Mouse (Mus musculus) kidney, postnatal 0 days (tissue): ENCODE measurements around the gene Zbtb39. TPM values are rescaled to one million over a fixed set of nuclear protein-coding genes. Genes with fewer than 3 reads are reported as not detected.

Experiments used
- ATAC-seq: fragments of 200-750 bp; cut with Nextera tagmentation; replicated peaks from 2 replicates; pipeline ENCODE4 v1.8.0; 2017; ENCODE audit warnings: low read depth, moderate number of reproducible peaks, moderate TSS enrichment, moderate library complexity; ENCODE audit not compliant: low FRiP score
- DNase-seq: peaks from one replicate; pipeline ENCODE4 v3.0.0-alpha.2; 2016; ENCODE audit warnings: low spot score
- H3K27ac ChIP-seq: fragments of 300-500 bp; sonication (generic); 2 replicates; pipeline ENCODE4 v1.5.1; 2014; ENCODE audit warnings: mild to moderate bottlenecking
- H3K27me3 ChIP-seq: fragments of 300-500 bp; sonication (generic); 2 replicates; pipeline ENCODE4 v1.6.1; 2014; ENCODE audit warnings: low read length, mixed read lengths; ENCODE audit not compliant: insufficient read depth
- H3K36me3 ChIP-seq: fragments of 300-500 bp; sonication (generic); 2 replicates; pipeline ENCODE4 v1.6.1; 2014; ENCODE audit warnings: low read length, mixed read lengths; ENCODE audit not compliant: insufficient read depth
- H3K4me1 ChIP-seq: fragments of 300-500 bp; sonication (generic); replicated peaks from 2 replicates; pipeline ENCODE4 v1.6.1; 2014; ENCODE audit warnings: antibody characterized with exemption, low read length, mixed read lengths; ENCODE audit not compliant: insufficient read depth
- H3K4me2 ChIP-seq: fragments of 300-500 bp; sonication (generic); 2 replicates; pipeline ENCODE4 v1.6.1; 2014; ENCODE audit warnings: mild to moderate bottlenecking, low read length, moderate library complexity, mixed read lengths
- H3K4me3 ChIP-seq: fragments of 300-500 bp; sonication (generic); replicated peaks from 2 replicates; pipeline ENCODE4 v1.5.1; 2014; ENCODE audit warnings: low read depth, low read length
- H3K9ac ChIP-seq: fragments of 300-500 bp; sonication (generic); 2 replicates; pipeline ENCODE4 v1.6.1; 2014; ENCODE audit warnings: low read depth, low read length
- H3K9me3 ChIP-seq: fragments of 300-500 bp; sonication (generic); replicated peaks from 2 replicates; pipeline ENCODE4 v1.6.1; 2016; ENCODE audit warnings: low read length, inconsistent platforms, mixed read lengths
- CTCF ChIP-seq: IDR thresholded peaks from 2 replicates; pipeline ENCODE4 v1.5.1; 2016; ENCODE audit warnings: antibody characterized with exemption, low read depth, mild to moderate bottlenecking, moderate library complexity
- WGBS: fragments of 180-500 bp; shearing (Covaris S2); extraction: QIAGEN DNeasy Blood & Tissue Kit; methylation state at CpG from one replicate; pipeline ENCODE4 v1.1.7; 2014; 5-methylcytosine and 5-hydroxymethylcytosine counted together
- polyA plus RNA-seq: library from polyadenylated mRNA; unstranded; fragments of >200 nt; fragmentation: Nextera tagmentation; extraction: Ambion mirVana; gene quantifications from 2 replicates; pipeline ENCODE4 v1.2.1, GENCODE M21; 2015

The Zbtb39 gene
- polyA plus RNA-seq, result 2.8 and 3.0 TPM in 2 replicates

GRCm38 (mm10) chr10:127739083-127739660 lies at the start of gene Zbtb39:
Gene Zbtb39, plus strand, starts transcription at chr10:127739538.
- Histone ChIP-seq H3K9ac (peak within 1 kb of the TSS; percentile 98), H3K4me3 (peak within 1 kb of the TSS; percentile 97), H3K9me3 (no peaks in the 10 kb centered on the region), H3K27me3 (no peaks in the 10 kb centered on the region), H3K27ac (peak within 1 kb of the TSS; percentile 92), H3K4me2 (peak within 1 kb of the TSS; percentile 69), H3K4me1 (no peaks in the 10 kb centered on the region), H3K36me3 (peaks cover 29% of the 10 kb centered on the region)
- DNase-seq (peak; percentile 87), ATAC-seq (peak; percentile 83)
- under 1% methylated on average over 46 of the region's 61 CpGs for WGBS
- TF ChIP-seq CTCF, result peak; percentile 59

DNA sequence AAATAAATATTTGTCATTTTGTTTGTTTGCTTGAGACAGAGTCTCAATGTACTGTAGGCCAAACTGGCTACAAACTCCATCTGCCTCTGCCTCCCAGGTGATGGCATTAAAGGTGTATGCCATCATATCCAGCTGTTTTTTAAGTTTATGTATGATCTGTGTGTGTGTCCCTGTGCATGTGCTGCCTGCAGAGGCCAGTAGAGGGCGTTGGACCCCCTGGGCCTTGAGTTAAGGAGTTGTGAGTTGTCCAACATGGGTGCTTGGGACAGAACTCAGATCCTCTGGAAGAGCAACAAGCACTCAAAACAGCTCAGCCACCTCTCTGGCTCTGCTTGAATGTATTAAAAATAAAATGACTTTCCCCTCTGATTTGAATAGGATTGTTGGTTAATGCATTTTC lies 48.3 kb upstream of the Zbtb39 start:
- ATAC-seq, result no peak
- H3K4me1 ChIP-seq, result no peaks in the 10 kb centered on the region
- WGBS, result 30% methylated on average over 1 of the region's 1 CpGs

DNA sequence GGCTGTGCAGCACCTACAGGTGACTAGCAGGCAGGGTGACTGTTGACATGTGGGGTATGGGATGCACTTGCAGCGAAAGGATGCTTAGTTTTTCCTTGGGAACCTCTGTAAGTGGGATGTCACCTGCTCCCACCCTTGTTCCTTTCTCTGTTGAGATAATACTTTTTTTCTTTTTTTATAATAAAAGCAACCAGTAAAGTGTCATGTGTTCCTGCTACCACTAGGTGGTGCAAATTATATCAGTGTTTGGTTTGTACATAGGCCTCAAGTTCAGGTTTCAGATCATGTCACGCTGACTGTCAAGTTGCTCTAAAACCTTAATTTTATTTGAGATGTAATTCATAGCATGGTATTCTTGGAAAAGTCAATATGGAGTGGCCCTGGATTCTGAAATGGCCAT lies 44.7 kb upstream of the Zbtb39 start:
- Histone ChIP-seq H3K36me3 (peaks cover 27% of the 10 kb centered on the region), H3K4me1 (no peaks in the 10 kb centered on the region), H3K27ac (no peak overlapping the region), H3K4me2 (no peak overlapping the region), H3K27me3 (no peaks in the 10 kb centered on the region), H3K9me3 (no peaks in the 10 kb centered on the region), H3K9ac (no peak overlapping the region), H3K4me3 (no peak overlapping the region)
- DNase-seq (peak; percentile 82), ATAC-seq (no peak)
- WGBS, result 48% methylated on average over 2 of the region's 2 CpGs
- peak; percentile 86 for TF ChIP-seq CTCF

More for the DNA sequence above, 48.3 kb upstream of the Zbtb39 start:
- no peak overlapping the region for H3K4me2 ChIP-seq
- H3K9ac ChIP-seq, result no peak overlapping the region
- no peak for DNase-seq
- no peaks in the 10 kb centered on the region for H3K9me3 ChIP-seq
- no peak overlapping the region for H3K4me3 ChIP-seq
- peaks cover 15% of the 10 kb centered on the region for H3K36me3 ChIP-seq
- H3K27me3 ChIP-seq, result no peaks in the 10 kb centered on the region
- H3K27ac ChIP-seq, result no peak overlapping the region
- peak; percentile 19; the same call in 1 of the 2 replicates for TF ChIP-seq CTCF

GRCm38 (mm10) chr10:127695775-127696174 lies 43.6 kb upstream of the Zbtb39 start:
- WGBS, result 95% methylated on average over 7 of the region's 7 CpGs
- H3K36me3 ChIP-seq, result peaks cover 27% of the 10 kb centered on the region
- H3K4me1 ChIP-seq, result no peaks in the 10 kb centered on the region

DNA sequence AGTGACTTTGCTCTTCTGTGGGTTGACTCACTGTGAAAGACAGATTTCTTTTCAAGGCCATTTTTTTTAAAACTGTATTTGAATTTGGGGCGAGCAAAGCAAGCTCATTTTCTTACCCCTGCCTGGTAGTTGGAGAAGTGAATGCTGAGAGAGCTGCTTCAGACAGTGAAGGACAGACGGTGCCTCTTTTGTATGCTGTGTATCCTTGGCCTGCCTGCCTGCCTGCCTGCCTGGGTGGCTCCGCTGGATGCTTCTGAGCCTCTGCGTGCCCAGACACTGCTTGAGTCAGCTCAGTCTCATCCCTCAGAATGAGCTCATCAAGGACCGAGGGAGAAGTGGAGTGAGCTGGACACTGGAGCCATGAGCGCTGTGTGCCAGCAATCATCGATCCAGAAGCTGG lies 40.4 kb upstream of the Zbtb39 start:
- Histone ChIP-seq H3K27ac (no peak overlapping the region), H3K9ac (no peak overlapping the region), H3K27me3 (no peaks in the 10 kb centered on the region), H3K9me3 (no peaks in the 10 kb centered on the region), H3K4me1 (no peaks in the 10 kb centered on the region), H3K36me3 (peaks cover 18% of the 10 kb centered on the region; the same call in 1 of the 2 replicates), H3K4me2 (no peak overlapping the region), H3K4me3 (no peak overlapping the region)
- no peak for TF ChIP-seq CTCF
- DNase-seq (no peak), ATAC-seq (no peak)
- 94% methylated on average over 7 of the region's 7 CpGs for WGBS

More at GRCm38 (mm10) chr10:127695775-127696174, 43.6 kb upstream of the Zbtb39 start:
- no peaks in the 10 kb centered on the region for H3K27me3 ChIP-seq
- H3K27ac ChIP-seq, result no peak overlapping the region
- no peak for DNase-seq
- no peak overlapping the region for H3K4me2 ChIP-seq
- ATAC-seq, result no peak
- no peak overlapping the region for H3K9ac ChIP-seq
- H3K9me3 ChIP-seq, result no peaks in the 10 kb centered on the region
- TF ChIP-seq CTCF, result no peak
- no peak overlapping the region for H3K4me3 ChIP-seq

DNA sequence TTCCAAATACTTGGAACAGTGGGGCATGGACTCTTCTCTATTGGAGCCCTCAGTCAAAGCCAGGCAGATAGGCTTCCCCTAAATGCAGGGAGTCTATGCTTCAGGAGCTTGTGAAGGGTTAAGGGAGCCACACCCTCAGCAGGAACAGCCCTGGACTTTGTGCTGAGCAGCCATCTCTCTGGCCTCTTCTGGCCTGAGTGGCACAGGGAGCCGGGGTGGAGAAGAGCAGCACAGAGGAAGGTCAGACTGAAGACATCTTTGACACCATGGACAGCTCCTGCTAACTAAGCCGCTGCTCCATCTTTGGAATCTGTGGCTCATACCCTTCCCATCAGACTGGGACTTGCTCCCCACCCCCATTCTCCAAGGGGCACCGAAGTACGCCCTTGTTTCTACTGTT lies 36.0 kb upstream of the Zbtb39 start:
- no peaks in the 10 kb centered on the region for H3K4me1 ChIP-seq
- ATAC-seq (no peak), DNase-seq (peak; percentile 65)
- H3K9ac ChIP-seq, result no peak overlapping the region
- H3K4me2 ChIP-seq, result no peak overlapping the region
- 0 out of 2 replicates have a peak, but pooled peaks cover 5% of the 10 kb centered on the region for H3K36me3 ChIP-seq
- TF ChIP-seq CTCF, result no peak
- H3K27ac ChIP-seq, result no peak overlapping the region
- no peak overlapping the region for H3K4me3 ChIP-seq
- H3K27me3 ChIP-seq, result no peaks in the 10 kb centered on the region
- 31% methylated on average over 4 of the region's 4 CpGs for WGBS
- H3K9me3 ChIP-seq, result no peaks in the 10 kb centered on the region
